15 mouse cellular contexts compared by ENCODE assay signal in genomic region chr7:34616275-34616674, GRCm38 (mm10). TPM values are rescaled to one million over a fixed set of nuclear protein-coding genes. Genes with fewer than 3 reads are reported as not detected.
DNase-seq lines count a peak whose midpoint lies in the region; ATAC-seq and TF ChIP-seq lines count a peak whose summit lies in the region.
"Had no signal": no experiment of that assay in that cellular context is flagged by ENCODE, and none has a peak within 500 bp of the region (broad histone marks: within the 10 kb centered on the region; RNA-seq: fewer than 3 reads in every experiment).

No protein-coding gene starts in this region.

- no peak overlapping the region for H3K27ac ChIP-seq in forebrain, postnatal 0 days (ENCODE audit: low read depth, low read length)
- no peak overlapping the region for H3K27ac ChIP-seq in forebrain, embryonic 14.5 days (ENCODE audit: low read depth, low read length)
- H3K27ac ChIP-seq in left cerebral cortex, adult 2 months = no peak overlapping the region
- no peak overlapping the region for H3K27ac ChIP-seq in ES-E14 (ENCODE audit: insufficient read depth, low read depth, low read length, poor library complexity, severe bottlenecking)
- H3K27ac ChIP-seq: hindbrain, embryonic 15.5 days; neural tube, embryonic 15.5 days had no signal

- no peak overlapping the region for H3K9ac ChIP-seq in forebrain, postnatal 0 days
- H3K9ac ChIP-seq in forebrain, embryonic 14.5 days (ENCODE audit: low read length) = no peak overlapping the region
- no peak overlapping the region for H3K9ac ChIP-seq in ES-E14 (ENCODE audit: insufficient read depth, low read depth, low read length, poor library complexity, severe bottlenecking)
- H3K9ac ChIP-seq: hindbrain, embryonic 15.5 days; neural tube, embryonic 15.5 days had no signal

- no peak for ATAC-seq in forebrain, postnatal 0 days
- no peak for ATAC-seq in forebrain, embryonic 14.5 days

- no peak overlapping the region for H3K4me2 ChIP-seq in forebrain, postnatal 0 days (ENCODE audit: low read depth)
- H3K4me2 ChIP-seq in forebrain, embryonic 14.5 days (ENCODE audit: low read length) = no peak overlapping the region
- H3K4me2 ChIP-seq: hindbrain, embryonic 15.5 days; neural tube, embryonic 15.5 days had no signal

- intact Hi-C loops in left cerebral cortex, adult 2 months (cut with DNase I) = no loop called here
- intact Hi-C loops in left cerebral cortex, postnatal 14 days (cut with DNase I) = no loop called here
- intact Hi-C loops in gastrocnemius, postnatal 14 days (cut with DNase I; ENCODE audit: low total_unique reads) = no loop called here

- 90% methylated on average over 2 of the region's 2 CpGs for WGBS in forebrain, postnatal 0 days
- 88% methylated on average over 2 of the region's 2 CpGs for WGBS in forebrain, embryonic 14.5 days

- no peaks in the 10 kb centered on the region for H3K4me1 ChIP-seq in forebrain, postnatal 0 days (ENCODE audit: insufficient read depth)
- no peaks in the 10 kb centered on the region for H3K4me1 ChIP-seq in forebrain, embryonic 14.5 days (ENCODE audit: control insufficient read depth, insufficient read depth, low read length)
- peaks cover 0 to 7% of the 10 kb centered on the region in 2 experiments; a peak in 1 of 4 replicates for H3K4me1 ChIP-seq in ES-E14 (ENCODE audit: control insufficient read depth in 2 of 2, insufficient read depth in 2 of 2, low read length in 2 of 2, poor library complexity in 1 of 2)
- H3K4me1 ChIP-seq: hindbrain, embryonic 15.5 days; neural tube, embryonic 15.5 days had no signal

- no peak overlapping the region for H3K4me3 ChIP-seq in forebrain, postnatal 0 days (ENCODE audit: low read depth, low read length)
- no peak overlapping the region for H3K4me3 ChIP-seq in forebrain, embryonic 14.5 days (ENCODE audit: low read depth, low read length)
- H3K4me3 ChIP-seq in left cerebral cortex, adult 2 months = no peak overlapping the region
- H3K4me3 ChIP-seq in ES-E14 (ENCODE audit: insufficient read depth in 1 of 2, low read depth in 1 of 2, low read length in 2 of 2, poor library complexity in 1 of 2, severe bottlenecking in 1 of 2) = no peak overlapping the region
- H3K4me3 ChIP-seq: erythroblast, embryonic 14.5 days; hindbrain, embryonic 15.5 days; neural tube, embryonic 15.5 days had no signal

- H3K27me3 ChIP-seq in forebrain, postnatal 0 days (ENCODE audit: insufficient read depth, low read length) = no peaks in the 10 kb centered on the region
- no peaks in the 10 kb centered on the region for H3K27me3 ChIP-seq in forebrain, embryonic 14.5 days (replicated peaks; ENCODE audit: control insufficient read depth, insufficient read depth, low read length)
- H3K27me3 ChIP-seq: hindbrain, embryonic 15.5 days; neural tube, embryonic 15.5 days had no signal

- DNase-seq in forebrain, postnatal 0 days = no peak
- no peak for DNase-seq in forebrain, embryonic 14.5 days (ENCODE audit: low spot score)
- no peak for DNase-seq in left cerebral cortex, adult 2 months (ENCODE audit: extremely low spot score in 1 of 2, low spot score in 2 of 2)
- no peak for DNase-seq in left cerebral cortex, adult 8-10 months (ENCODE audit: low spot score in 2 of 2)
- DNase-seq in ES-E14 (ENCODE audit: low read depth, low spot score) = peak; percentile 59
- peak; percentile 12 for DNase-seq in lung, postnatal 36 days
- DNase-seq in left cerebral cortex, postnatal 14 days (ENCODE audit: low spot score in 2 of 2) = no peak
- no peak for DNase-seq in gastrocnemius, postnatal 14 days
- DNase-seq: embryo, embryonic 11 days; left cerebral cortex, postnatal 4 days; midbrain, embryonic 14.5 days; thymus, postnatal 25 days had no signal

- no peaks in the 10 kb centered on the region for H3K9me3 ChIP-seq in forebrain, postnatal 0 days (ENCODE audit: low read length)
- 0 out of 2 replicates have a peak, but pooled peaks cover 2% of the 10 kb centered on the region for H3K9me3 ChIP-seq in forebrain, embryonic 14.5 days (replicated peaks; ENCODE audit: control insufficient read depth, low read length)
- no peaks in the 10 kb centered on the region for H3K9me3 ChIP-seq in ES-E14 (ENCODE audit: control insufficient read depth, insufficient read depth, low read depth, low read length)
- H3K9me3 ChIP-seq: hindbrain, embryonic 15.5 days; neural tube, embryonic 15.5 days had no signal

- H3K36me3 ChIP-seq in forebrain, postnatal 0 days (ENCODE audit: insufficient read depth) = no peaks in the 10 kb centered on the region
- H3K36me3 ChIP-seq in forebrain, embryonic 14.5 days (ENCODE audit: control insufficient read depth, insufficient read depth, low read length) = no peaks in the 10 kb centered on the region
- H3K36me3 ChIP-seq in ES-E14 (ENCODE audit: control insufficient read depth, insufficient read depth, low read length, poor library complexity, severe bottlenecking) = no peaks in the 10 kb centered on the region
- H3K36me3 ChIP-seq: hindbrain, embryonic 15.5 days; neural tube, embryonic 15.5 days had no signal

- in situ Hi-C loops in ES-E14 (cut with MboI; ENCODE audit: low sequenced_read_pairs in 2 of 2, unreplicated experiment in 2 of 2) = loop anchor here in 1 of 2 experiments (5.0 kb wide), 1 partner anchor 56 kb away; no protein-coding TSS in a partner anchor

- TF ChIP-seq CTCF in forebrain, postnatal 0 days (IDR thresholded peaks at IDR 0.05; ENCODE audit: low read depth) = peak; percentile 28; the same call in 1 of the 2 replicates
- TF ChIP-seq CTCF in left cerebral cortex, adult 2 months (IDR thresholded peaks at IDR 0.05) = peak; percentile 14

TF ChIP-seq in ES-E14, 5 proteins besides CTCF, POLR2A, EP300 and RAD21:
- TF ChIP-seq ZC3H11A (IDR thresholded peaks at IDR 0.05; ENCODE audit: borderline replicate concordance, low read depth, low read length) (peak; percentile 82), CHD2 (IDR thresholded peaks at IDR 0.05; ENCODE audit: low read depth, low read length) (no peak)
TF ChIP-seq in ES-E14: peak in this region for 1.

RNA-seq across cellular contexts. Expression of gene Kctd15, which starts 40.3 kb away (rescaled TPM):
- total RNA-seq in forebrain, postnatal 0 days (2014; rRNA removed) = 57.9 and 59.4 TPM in 2 replicates
- polyA plus RNA-seq in forebrain, postnatal 0 days (2015; fragmentation: Nextera tagmentation; extraction: Ambion mirVana) = 16.7 and 18.3 TPM in 2 replicates
- 13.9 and 16.0 TPM in 2 replicates for polyA plus RNA-seq in forebrain, embryonic 14.5 days (2014; fragmentation: Nextera tagmentation; extraction: Ambion mirVana)
- total RNA-seq in left cerebral cortex, adult 2 months (2021) = 10 to 100 TPM; 12.2 to 12.4 TPM
- total RNA-seq in left cerebral cortex, adult 8-10 months (2022) = 10 to 100 TPM; 10.5 to 12.8 (median 11.6) TPM
- total RNA-seq in ES-E14 (2012; rRNA removed) = 15.9 and 18.1 TPM in 2 replicates
- 10 to 100 TPM; 16.0 to 16.2 TPM for total RNA-seq in left cerebral cortex, postnatal 14 days (2021)
- 10 to 100 TPM; 22.2 to 32.6 TPM for total RNA-seq in gastrocnemius, postnatal 14 days (2021)
- polyA plus RNA-seq: erythroblast, embryonic 14.5 days had no signal

Comparison
In these comparisons a context has a peak if more than half of its experiments do, and no peak if none do; other contexts are left out.
1. DNase-seq: peak in ES-E14 (single experiment) and lung, postnatal 36 days (single experiment); none in forebrain, postnatal 0 days (single experiment), forebrain, embryonic 14.5 days (single experiment), left cerebral cortex, adult 2 months (0 of 2), left cerebral cortex, adult 8-10 months (0 of 2), left cerebral cortex, postnatal 14 days (0 of 2) and gastrocnemius, postnatal 14 days (single experiment).